1 mouse cellular context compared by ENCODE assay signal in the genomic region with DNA sequence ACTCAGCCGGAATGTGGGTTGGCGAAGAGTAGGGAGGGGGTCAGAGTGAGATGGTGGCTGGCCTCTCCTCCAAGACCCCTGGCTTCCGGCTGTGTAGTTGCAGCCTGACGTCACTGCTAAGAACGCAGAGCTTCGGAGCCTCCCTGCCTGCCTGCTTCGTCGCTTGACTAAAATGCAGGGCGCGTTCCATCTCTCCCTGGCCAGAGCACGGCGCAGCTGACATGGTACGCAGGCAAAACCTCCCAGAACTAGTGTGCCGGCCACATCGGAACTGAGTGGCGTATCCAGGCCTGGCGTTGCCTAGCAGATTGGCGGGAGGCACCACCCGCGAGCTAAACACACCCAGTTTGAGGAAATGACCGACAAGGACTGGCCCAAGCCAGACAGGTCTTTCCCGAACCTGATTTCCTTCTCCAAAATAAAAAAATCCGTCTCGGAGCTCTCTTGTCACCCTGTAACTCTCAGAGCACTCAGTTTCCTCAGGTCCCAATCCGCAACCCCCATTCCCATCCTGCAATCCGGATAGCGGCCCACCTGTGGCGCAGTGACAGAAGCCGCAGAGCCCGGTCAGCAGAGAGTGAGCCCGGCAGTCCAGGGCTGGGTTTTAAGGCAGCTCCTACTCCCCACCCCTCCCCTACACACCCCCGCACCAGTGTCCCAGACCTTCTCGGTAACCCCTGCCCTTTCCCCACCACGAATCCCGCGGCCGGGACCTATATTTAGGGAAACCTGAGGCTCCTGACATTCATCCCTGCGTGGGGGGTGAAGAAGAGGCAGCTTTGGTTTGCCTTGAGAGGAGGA.
TF ChIP-seq lines count a peak whose summit lies in the region.

No protein-coding gene starts in this region.

TF ChIP-seq in CH12.LX, 34 proteins besides CTCF, POLR2A, EP300 and RAD21 (continued from another document):
- TF ChIP-seq GABPA (IDR thresholded peaks at IDR 0.05; ENCODE audit: insufficient replicate concordance, low read depth, low read length) (no peak), MXI1 (IDR thresholded peaks at IDR 0.05; ENCODE audit: low read depth, low read length) (peak; percentile 69; the same call in 1 of the 2 replicates), MAZ (IDR thresholded peaks at IDR 0.05; ENCODE audit: low read depth, low read length) (peak; percentile 88), JUN (IDR thresholded peaks at IDR 0.05; ENCODE audit: insufficient read depth, low read depth, low read length) (no peak), ZNF384 (IDR thresholded peaks at IDR 0.05; ENCODE audit: low read depth, low read length) (no peak), UBTF (IDR thresholded peaks at IDR 0.05; ENCODE audit: low read depth, low read length) (no peak; the same call in 1 of the 2 replicates), E2F4 (IDR thresholded peaks at IDR 0.05; ENCODE audit: insufficient replicate concordance, low read depth, low read length) (no peak), ZMIZ1 (IDR thresholded peaks at IDR 0.05; ENCODE audit: low read depth, low read length) (peak; percentile 48; the same call in 1 of the 2 replicates), MYC (IDR thresholded peaks at IDR 0.05; ENCODE audit: low read depth, low read length) (no peak), CHD1 (IDR thresholded peaks at IDR 0.05; ENCODE audit: low read depth, low read length) (peak; percentile 68; the same call in 1 of the 2 replicates), POLR2AphosphoS2 (IDR thresholded peaks at IDR 0.05; ENCODE audit: low read depth, low read length) (no peak), TCF12 (IDR thresholded peaks at IDR 0.05; ENCODE audit: low read depth, low read length) (peak; percentile 11; the same call in 1 of the 2 replicates), NRF1 (IDR thresholded peaks at IDR 0.05; ENCODE audit: low read depth, low read length) (peak; percentile 16; the same call in 1 of the 2 replicates), KAT2A (IDR thresholded peaks at IDR 0.05; ENCODE audit: insufficient replicate concordance, low read length) (no peak), CHD2 (IDR thresholded peaks at IDR 0.05; ENCODE audit: low read length) (0 out of 2 replicates have a peak, but pooled peaks have one; percentile 6), SMC3 (IDR thresholded peaks at IDR 0.05; ENCODE audit: low read depth, low read length) (no peak), ZKSCAN1 (IDR thresholded peaks at IDR 0.05; ENCODE audit: borderline replicate concordance, low read depth, low read length) (no peak), NELFE (IDR thresholded peaks at IDR 0.05; ENCODE audit: low read depth, low read length) (peak; percentile 49), RCOR1 (conservative IDR thresholded peaks at IDR 0.05; ENCODE audit: low read depth, low read length) (no peak), MAX (IDR thresholded peaks at IDR 0.05; ENCODE audit: low read length) (peak; percentile 65; the same call in 1 of the 2 replicates), IRF4 (IDR thresholded peaks at IDR 0.05; ENCODE audit: low read depth, low read length) (peak; percentile 31; the same call in 1 of the 2 replicates), JUND (conservative IDR thresholded peaks at IDR 0.05; ENCODE audit: low read depth, low read length) (no peak), SIN3A (IDR thresholded peaks at IDR 0.05; ENCODE audit: low read length) (peak; percentile 68), MAFK (IDR thresholded peaks at IDR 0.05; ENCODE audit: insufficient replicate concordance, low read length) (peak; percentile 53; the same call in 1 of the 2 replicates), USF2 (conservative IDR thresholded peaks at IDR 0.05; ENCODE audit: low read depth, low read length) (no peak), TBP (conservative IDR thresholded peaks at IDR 0.05; ENCODE audit: low read depth, low read length) (0 out of 2 replicates have a peak, but pooled peaks have one; percentile 25), BHLHE40 (IDR thresholded peaks at IDR 0.05; ENCODE audit: low read depth, low read length) (0 out of 2 replicates have a peak, but pooled peaks have one; percentile 6), ZC3H11A (IDR thresholded peaks at IDR 0.05; ENCODE audit: low read depth, low read length) (no peak), USF1 (IDR thresholded peaks at IDR 0.05; ENCODE audit: low read depth, low read length) (no peak), ELF1 (IDR thresholded peaks at IDR 0.05; ENCODE audit: low read depth, low read length) (peak; percentile 82), MEF2A (IDR thresholded peaks at IDR 0.05; ENCODE audit: borderline replicate concordance, low read depth, low read length) (peak; percentile 28; the same call in 1 of the 2 replicates)
